Mouse (Mus musculus) G1E (cell line): ENCODE results near the gene Cars2. TPM values are rescaled to one million over a fixed set of nuclear protein-coding genes. Genes with fewer than 3 reads are reported as not detected.

Experiments used
- ATAC-seq: 2 replicates; pipeline ENCODE4 v1.8.0; 2016; ENCODE audit warnings: mild to moderate bottlenecking; ENCODE audit not compliant: insufficient number of reproducible peaks, poor library complexity, low FRiP score, severe bottlenecking; ENCODE audit errors: extremely low read depth
- DNase-seq: peaks from one replicate; pipeline ENCODE4 v3.0.0; 2012; ENCODE audit warnings: low spot score
- H3K27me3 ChIP-seq: 2 replicates; pipeline ENCODE4 v1.6.1; 2012; ENCODE audit warnings: mild to moderate bottlenecking, low read length, inconsistent platforms; ENCODE audit not compliant: insufficient read depth
- H3K36me3 ChIP-seq: replicated peaks from 2 replicates; pipeline ENCODE3; 2012; ENCODE audit warnings: mild to moderate bottlenecking, inconsistent platforms
- H3K4me1 ChIP-seq: 2 replicates; pipeline ENCODE4 v1.6.1; 2012; ENCODE audit warnings: low read depth, low read length, inconsistent platforms, mixed read lengths; ENCODE audit not compliant: insufficient read depth
- H3K4me3 ChIP-seq: 2 replicates; pipeline ENCODE4 v1.5.1; 2012; ENCODE audit warnings: low read depth, mild to moderate bottlenecking, inconsistent platforms, low read length, moderate library complexity, mixed read lengths
- H3K9me3 ChIP-seq: replicated peaks from 2 replicates; pipeline ENCODE4 v1.6.1; 2012; ENCODE audit warnings: inconsistent platforms
- CTCF ChIP-seq: IDR thresholded peaks from 2 replicates; pipeline ENCODE4 v1.5.1; 2012; ENCODE audit warnings: low read depth, low read length, inconsistent platforms, mixed read lengths
- GATA1 ChIP-seq: IDR thresholded peaks from 2 replicates; pipeline ENCODE4 v1.6.1; 2012; ENCODE audit warnings: borderline replicate concordance, low read length, inconsistent platforms, mixed read lengths
- GATA2 ChIP-seq: IDR thresholded peaks from 2 replicates; pipeline ENCODE4 v1.6.1; 2012; ENCODE audit warnings: low read depth, low read length, inconsistent platforms, borderline replicate concordance
- POLR2AphosphoS5 ChIP-seq: IDR thresholded peaks from 2 replicates; pipeline ENCODE4 v1.6.1; 2012; ENCODE audit warnings: low read depth, low read length, inconsistent platforms; ENCODE audit not compliant: insufficient replicate concordance
- TAL1 ChIP-seq: conservative IDR thresholded peaks from 2 replicates; pipeline ENCODE4 v1.6.1; 2012; ENCODE audit warnings: low read depth, low read length, inconsistent platforms, mixed read lengths
- polyA plus RNA-seq: library from polyadenylated mRNA; stranded (reverse); fragments of >175 nt; gene quantifications from 2 replicates; pipeline ENCODE4 v1.2.3, GENCODE M21; 2012
- total RNA-seq, 2 experiments: library from RNA; stranded (forward) in 1 of 2; stranded (reverse) in 1 of 2; fragments of 200-1000 nt in 1 of 2; fragments of >200 nt in 1 of 2; fragmentation: Nextera tagmentation in 1 of 2; gene quantifications; 2 replicates each; pipeline ENCODE4 v1.2.3; 2014 to 2017

Gene Cars2
- total and polyA plus RNA-seq, 3 experiments: 25.7 to 47.4 (median 34.7) TPM

GRCm38 (mm10) chr8:11476338-11477177 is 74.0 kb downstream of the Cars2 start:
- H3K9me3 ChIP-seq: no peaks in the 10 kb centered on the region
- no peaks in the 10 kb centered on the region for H3K36me3 ChIP-seq
- ATAC-seq (no peak), DNase-seq (no peak)
- no peak overlapping the region for H3K4me3 ChIP-seq
- H3K27me3 ChIP-seq: peaks cover 57% of the 10 kb centered on the region
- no peaks in the 10 kb centered on the region for H3K4me1 ChIP-seq
- TF ChIP-seq GATA1: no peak
- TF ChIP-seq GATA2: no peak
- TF ChIP-seq TAL1: no peak
- TF ChIP-seq POLR2AphosphoS5: no peak
- no peak for TF ChIP-seq CTCF

GRCm38 (mm10) chr8:11475876-11476275 is 74.7 kb downstream of the Cars2 start:
- TF ChIP-seq TAL1 (no peak), GATA1 (no peak), CTCF (no peak), POLR2AphosphoS5 (no peak), GATA2 (no peak)
- ATAC-seq (no peak), DNase-seq (no peak)
- Histone ChIP-seq H3K27me3 (peaks cover 61% of the 10 kb centered on the region), H3K4me1 (no peaks in the 10 kb centered on the region), H3K4me3 (no peak overlapping the region), H3K9me3 (no peaks in the 10 kb centered on the region), H3K36me3 (no peaks in the 10 kb centered on the region)

- no peaks in the 10 kb centered on the region for H3K9me3 ChIP-seq
- ATAC-seq (no peak), DNase-seq (no peak)
- no peak overlapping the region for H3K4me3 ChIP-seq
- H3K27me3 ChIP-seq: peaks cover 63% of the 10 kb centered on the region
- no peak for TF ChIP-seq GATA2
- no peak for TF ChIP-seq POLR2AphosphoS5
- no peak for TF ChIP-seq GATA1
- no peak for TF ChIP-seq CTCF
- TF ChIP-seq TAL1: no peak
- no peaks in the 10 kb centered on the region for H3K36me3 ChIP-seq
- no peaks in the 10 kb centered on the region for H3K4me1 ChIP-seq
Observed at GRCm38 (mm10) chr8:11475397-11475796, 75.2 kb downstream of the Cars2 start.

GRCm38 (mm10) chr8:11473072-11473471 is 77.5 kb downstream of the Cars2 start:
- no peaks in the 10 kb centered on the region for H3K9me3 ChIP-seq
- H3K27me3 ChIP-seq: peaks cover 48% of the 10 kb centered on the region
- DNase-seq (no peak), ATAC-seq (no peak)
- H3K4me3 ChIP-seq: no peak overlapping the region
- no peak for TF ChIP-seq POLR2AphosphoS5
- no peak for TF ChIP-seq GATA1
- no peak for TF ChIP-seq CTCF
- no peak for TF ChIP-seq TAL1
- no peak for TF ChIP-seq GATA2
- H3K4me1 ChIP-seq: no peaks in the 10 kb centered on the region
- H3K36me3 ChIP-seq: no peaks in the 10 kb centered on the region

GRCm38 (mm10) chr8:11471309-11471708 is 79.3 kb downstream of the Cars2 start:
- no peak for DNase-seq
- H3K9me3 ChIP-seq: no peaks in the 10 kb centered on the region; the same call in 1 of the 2 replicates

GRCm38 (mm10) chr8:11470694-11471093 is 79.9 kb downstream of the Cars2 start:
- no peak overlapping the region for H3K4me3 ChIP-seq
- no peaks in the 10 kb centered on the region for H3K4me1 ChIP-seq
- ATAC-seq (no peak), DNase-seq (no peak)
- no peaks in the 10 kb centered on the region; the same call in 1 of the 2 replicates for H3K9me3 ChIP-seq
- H3K36me3 ChIP-seq: no peaks in the 10 kb centered on the region
- H3K27me3 ChIP-seq: peaks cover 30% of the 10 kb centered on the region
- TF ChIP-seq POLR2AphosphoS5 (no peak), TAL1 (no peak), CTCF (no peak), GATA1 (no peak), GATA2 (no peak)

More at GRCm38 (mm10) chr8:11471309-11471708, 79.3 kb downstream of the Cars2 start:
- no peak for ATAC-seq
- Histone ChIP-seq H3K4me1 (no peaks in the 10 kb centered on the region), H3K36me3 (no peaks in the 10 kb centered on the region), H3K27me3 (peaks cover 37% of the 10 kb centered on the region), H3K4me3 (no peak overlapping the region)
- TF ChIP-seq POLR2AphosphoS5 (no peak), GATA2 (no peak), GATA1 (no peak), CTCF (no peak), TAL1 (no peak)
